Mouse (Mus musculus): Measurements from ENCODE around the gene Coa3.

Gene Coa3

GRCm38 (mm10) chr11:101248258-101248994 is 30.5 kb downstream of the Coa3 start:
- peak; percentile 85 for DNase-seq

- no peak for DNase-seq
These were observed 31.3 kb downstream of the Coa3 start for GRCm38 (mm10) chr11:101247521-101248030.

- no peak for DNase-seq
These were observed 32.3 kb downstream of the Coa3 start for GRCm38 (mm10) chr11:101246702-101247012.

- no peak for DNase-seq
These were observed 32.8 kb downstream of the Coa3 start, which contains the start of gene Ramp2 for GRCm38 (mm10) chr11:101245855-101246701. TSS of gene Ramp2 (plus strand) at chr11:101246028.

GRCm38 (mm10) chr11:101245071-101245470 is 33.8 kb downstream of the Coa3 start:
- DNase-seq, result no peak

GRCm38 (mm10) chr11:101238071-101238647 is 40.8 kb downstream of the Coa3 start:
- peak; percentile 69 for DNase-seq

GRCm38 (mm10) chr11:101236782-101237181 is 42.1 kb downstream of the Coa3 start:
- no peak for DNase-seq

GRCm38 (mm10) chr11:101235429-101235828 is 43.5 kb downstream of the Coa3 start:
- DNase-seq, result no peak

GRCm38 (mm10) chr11:101234124-101234523 is 44.8 kb downstream of the Coa3 start:
- no peak for DNase-seq

GRCm38 (mm10) chr11:101233240-101233639 is 45.7 kb downstream of the Coa3 start:
- DNase-seq, result no peak

GRCm38 (mm10) chr11:101232010-101232839 is 46.7 kb downstream of the Coa3 start:
- DNase-seq, result no peak

- DNase-seq, result no peak
These were observed 47.7 kb downstream of the Coa3 start for GRCm38 (mm10) chr11:101230991-101231871.

GRCm38 (mm10) chr11:101230526-101230925 is 48.4 kb downstream of the Coa3 start:
- no peak for DNase-seq

GRCm38 (mm10) chr11:101230061-101230511 is 48.8 kb downstream of the Coa3 start:
- no peak for DNase-seq

- no peak for DNase-seq
These were observed 49.5 kb downstream of the Coa3 start for GRCm38 (mm10) chr11:101229361-101229900.

All from layer of hippocampus, adult 9-11 months (tissue).